Mouse (Mus musculus) gastrocnemius, postnatal 25 days (tissue): ENCODE measurements around the gene Arhgef12. TPM values are rescaled to one million over a fixed set of nuclear protein-coding genes. Genes with fewer than 3 reads are reported as not detected.
A peak's percentile ranks its signal among the peaks of the same experiment; 100 is the strongest.
"Not testable (repeated sequence)": the region's sequence is repeated elsewhere in the genome, so short reads cannot be mapped to it uniquely, and the experiment has no call there.

Experiments used
- DNase-seq: peaks from one replicate; pipeline ENCODE4 v3.0.0; 2022
- total RNA-seq, 2 experiments: library from RNA; stranded (reverse); gene quantifications; 1 replicate in 1 of 2; 2 replicates in 1 of 2; pipeline ENCODE4 v1.2.3; 2021

Gene Arhgef12
- total RNA-seq, 2 experiments from 2014 or later: 49.0 to 51.4 TPM

DNA sequence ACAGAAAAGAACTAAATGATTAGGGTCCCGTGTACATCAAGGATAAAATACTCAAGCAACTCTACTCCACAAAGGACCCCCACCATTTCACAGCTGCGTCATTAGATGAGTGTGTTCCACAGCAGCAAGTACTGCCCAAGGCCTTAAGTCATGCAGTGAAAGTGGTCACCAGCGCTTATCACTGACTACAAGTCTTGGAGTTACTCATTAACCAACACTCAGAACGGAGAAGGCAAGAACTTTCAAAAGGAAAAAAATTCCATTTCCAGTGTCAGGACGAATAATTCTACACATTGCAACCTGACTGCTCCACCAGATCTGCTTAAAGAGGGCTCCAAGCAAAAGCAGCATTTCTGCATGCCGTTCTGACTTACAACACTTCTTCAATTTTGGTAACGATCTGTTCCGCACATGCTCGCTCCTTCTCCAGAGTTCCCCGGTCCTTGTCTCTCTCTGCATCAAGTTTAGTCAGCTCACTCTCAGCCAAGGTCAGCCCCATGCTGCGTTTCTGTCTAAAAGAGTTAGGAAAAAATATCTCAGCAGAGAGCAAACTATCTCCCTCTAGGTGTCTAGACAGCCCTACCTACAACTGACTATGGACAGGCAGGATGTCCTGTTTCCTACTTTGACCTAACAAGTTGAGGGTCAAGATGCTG is 106.3 kb downstream of the Arhgef12 start:
- DNase-seq: no peak

DNA sequence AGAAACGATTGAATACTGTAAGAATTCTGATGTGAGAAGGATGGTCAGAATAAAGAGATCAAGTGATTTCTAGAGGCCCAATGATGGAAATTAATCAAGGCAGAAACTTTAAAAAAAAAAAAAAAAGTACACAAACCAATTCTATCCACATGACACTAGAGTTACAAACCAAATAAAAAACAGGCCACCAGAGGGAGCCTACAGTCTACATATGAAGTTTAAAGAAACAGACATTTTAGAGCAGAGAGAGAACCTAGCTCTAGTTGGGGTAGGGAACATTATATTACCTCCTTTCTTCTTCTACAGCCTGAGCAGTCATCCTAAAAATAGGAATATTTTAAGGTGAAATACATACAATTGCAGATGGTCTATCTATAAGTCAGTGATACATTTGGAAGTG is 107.0 kb downstream of the Arhgef12 start:
- DNase-seq: no peak

- DNase-seq: no peak
Measured at GRCm38 (mm10) chr9:42997526-42997925, 109.5 kb downstream of the Arhgef12 start.

DNA sequence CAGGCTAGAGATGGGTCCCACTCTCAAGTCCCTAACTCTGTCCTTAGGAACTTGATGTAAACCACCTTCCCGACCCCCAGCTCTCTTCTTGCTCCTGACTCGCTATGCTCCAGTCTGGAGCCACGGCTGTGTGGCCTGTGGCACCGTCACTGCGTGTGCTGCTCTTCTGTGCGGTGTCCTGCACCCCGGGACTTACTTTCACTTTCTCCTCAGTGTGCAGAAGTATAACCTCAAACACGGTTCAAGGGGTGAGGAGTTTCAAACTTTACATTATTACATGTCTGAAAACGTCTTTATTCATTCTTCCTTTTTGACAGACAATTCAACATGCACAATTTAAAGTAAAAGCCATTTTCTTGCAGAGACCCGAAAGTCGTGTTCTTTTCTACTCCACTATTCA is 111.7 kb downstream of the Arhgef12 start:
- no peak for DNase-seq

GRCm38 (mm10) chr9:42994708-42995107 is 112.3 kb downstream of the Arhgef12 start:
- DNase-seq: no peak

DNA sequence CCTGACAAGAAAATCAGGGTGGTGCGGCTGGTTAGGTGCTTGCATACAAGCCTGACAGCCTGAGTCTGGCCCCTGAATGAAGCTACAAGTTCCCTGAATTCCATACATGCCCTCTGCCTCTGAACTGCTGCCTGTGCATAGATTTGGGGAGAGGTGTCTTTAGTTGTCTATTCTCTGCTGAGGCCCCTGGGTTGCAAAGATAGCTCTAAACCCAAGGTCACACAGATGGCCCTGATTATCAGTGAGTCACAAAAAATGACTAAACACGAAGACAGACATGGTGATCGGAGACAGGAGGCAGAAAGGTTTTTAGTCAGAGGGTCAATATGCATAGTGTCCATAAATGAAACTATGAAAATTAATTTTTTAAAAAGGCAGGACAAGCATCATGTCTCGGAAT is 113.4 kb downstream of the Arhgef12 start:
- no peak for DNase-seq

GRCm38 (mm10) chr9:42987988-42988387 is 119.1 kb downstream of the Arhgef12 start:
- no peak for DNase-seq

- no peak for DNase-seq
Measured at GRCm38 (mm10) chr9:42968894-42969521, 138.0 kb downstream of the Arhgef12 start.

- DNase-seq: no peak
Measured at GRCm38 (mm10) chr9:42967731-42968130, 139.3 kb downstream of the Arhgef12 start.

DNA sequence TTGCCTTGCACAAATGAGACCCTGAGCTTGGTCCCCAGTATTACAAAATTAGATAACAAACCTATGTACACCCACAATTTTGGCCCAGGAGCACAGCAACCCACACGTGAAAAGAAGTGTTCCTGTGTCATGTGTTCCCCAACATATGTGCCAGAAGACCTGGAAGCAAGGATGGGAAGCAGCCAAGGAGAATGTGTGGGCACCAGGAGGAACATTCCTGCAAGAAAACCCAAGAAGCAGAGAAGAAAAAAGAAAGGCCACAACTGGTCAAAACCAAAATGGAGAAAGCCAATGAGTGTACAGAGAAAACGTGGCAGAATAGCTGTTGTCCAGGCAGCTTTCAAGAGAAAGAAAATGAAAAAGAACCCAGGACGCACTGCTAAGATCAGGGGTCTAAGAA is 142.2 kb downstream of the Arhgef12 start:
- DNase-seq: not testable (repeated sequence)

DNA sequence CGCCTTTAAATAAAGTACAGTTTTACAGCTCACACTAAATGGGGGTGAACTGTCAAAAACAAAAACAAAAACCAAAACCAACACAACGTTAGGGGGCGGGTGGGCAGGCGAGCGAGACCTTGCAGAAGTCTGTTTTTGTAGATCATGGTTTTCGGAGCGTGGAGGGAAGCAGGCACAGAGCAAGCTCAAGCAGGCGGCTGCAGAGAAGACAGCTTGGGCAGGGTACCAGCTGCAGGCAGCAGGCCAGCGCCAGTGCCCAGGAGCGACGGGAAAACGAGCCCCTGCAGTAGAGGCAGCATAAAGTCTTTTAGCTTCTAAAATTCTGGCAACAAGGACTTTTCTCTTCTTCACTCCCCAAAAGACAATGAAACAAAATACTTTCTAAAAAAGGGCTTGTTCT is 142.7 kb downstream of the Arhgef12 start:
- no peak for DNase-seq

GRCm38 (mm10) chr9:42962506-42962905 is 144.5 kb downstream of the Arhgef12 start:
- no peak for DNase-seq

- DNase-seq: no peak
Measured at GRCm38 (mm10) chr9:42958401-42958800, 148.6 kb downstream of the Arhgef12 start.

DNA sequence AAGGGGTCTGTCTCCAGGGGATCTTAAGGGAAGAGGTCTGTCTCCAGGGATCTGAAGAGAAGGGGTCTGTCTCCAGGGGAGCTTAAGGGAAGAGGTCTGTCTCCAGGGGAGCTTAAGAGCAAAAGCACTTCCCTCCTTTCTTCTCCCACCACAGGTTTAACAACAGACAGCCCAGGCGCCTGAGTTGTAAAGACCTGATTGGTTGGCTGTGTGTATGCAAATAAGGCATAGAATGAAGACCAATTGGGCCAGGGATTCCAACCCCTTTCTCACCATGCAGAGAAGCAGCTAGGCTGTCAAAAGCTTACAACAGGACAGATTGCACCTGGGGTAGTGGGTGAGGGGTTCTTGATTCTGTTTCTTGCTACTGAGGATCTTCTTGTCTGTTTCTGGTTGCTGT is 158.7 kb downstream of the Arhgef12 start:
- DNase-seq: no peak

DNA sequence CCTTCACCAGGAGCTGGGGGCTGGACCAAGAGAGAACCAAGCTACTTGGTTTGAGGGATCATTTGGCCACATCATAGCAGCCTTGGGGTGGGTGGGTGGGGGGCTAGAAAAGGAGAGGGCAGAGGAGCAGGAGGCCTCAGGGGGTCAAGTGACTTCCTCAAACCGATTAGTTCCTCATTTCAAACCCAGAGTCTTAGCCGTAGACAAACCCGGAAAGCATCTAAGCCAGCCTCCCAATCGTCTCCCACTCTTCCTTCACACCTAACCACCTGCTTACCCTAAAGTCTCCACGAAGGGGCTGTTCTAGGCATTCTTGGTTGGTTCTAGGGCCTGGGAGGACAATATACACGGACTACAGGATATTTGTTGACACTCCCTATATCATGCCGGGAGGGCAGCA is 161.9 kb downstream of the Arhgef12 start:
- no peak for DNase-seq

DNA sequence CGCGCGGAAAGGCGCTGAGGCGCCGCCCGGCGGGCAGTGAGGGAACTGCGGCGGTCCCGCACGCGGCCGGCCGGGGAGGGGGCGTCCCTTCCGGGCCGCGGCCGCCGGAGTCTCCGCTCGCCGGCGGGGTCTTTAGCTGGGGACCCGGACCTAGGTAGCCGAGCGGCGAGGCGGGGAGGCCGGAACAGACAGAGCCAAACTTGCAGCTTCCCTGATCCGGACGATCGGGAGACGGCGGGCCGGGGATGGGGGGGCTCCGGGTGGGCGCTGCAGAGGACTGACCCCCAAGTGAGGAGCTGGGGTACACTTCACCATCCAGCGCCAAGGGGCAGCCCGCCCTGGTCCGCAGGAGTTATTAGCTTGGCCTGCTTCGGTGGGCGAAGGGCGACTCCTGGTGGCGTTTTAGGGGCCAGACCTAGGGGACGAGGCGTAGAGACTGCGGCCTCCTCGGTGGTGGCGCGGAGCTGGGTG is 162.5 kb downstream of the Arhgef12 start:
- peak; percentile 71 for DNase-seq

DNA sequence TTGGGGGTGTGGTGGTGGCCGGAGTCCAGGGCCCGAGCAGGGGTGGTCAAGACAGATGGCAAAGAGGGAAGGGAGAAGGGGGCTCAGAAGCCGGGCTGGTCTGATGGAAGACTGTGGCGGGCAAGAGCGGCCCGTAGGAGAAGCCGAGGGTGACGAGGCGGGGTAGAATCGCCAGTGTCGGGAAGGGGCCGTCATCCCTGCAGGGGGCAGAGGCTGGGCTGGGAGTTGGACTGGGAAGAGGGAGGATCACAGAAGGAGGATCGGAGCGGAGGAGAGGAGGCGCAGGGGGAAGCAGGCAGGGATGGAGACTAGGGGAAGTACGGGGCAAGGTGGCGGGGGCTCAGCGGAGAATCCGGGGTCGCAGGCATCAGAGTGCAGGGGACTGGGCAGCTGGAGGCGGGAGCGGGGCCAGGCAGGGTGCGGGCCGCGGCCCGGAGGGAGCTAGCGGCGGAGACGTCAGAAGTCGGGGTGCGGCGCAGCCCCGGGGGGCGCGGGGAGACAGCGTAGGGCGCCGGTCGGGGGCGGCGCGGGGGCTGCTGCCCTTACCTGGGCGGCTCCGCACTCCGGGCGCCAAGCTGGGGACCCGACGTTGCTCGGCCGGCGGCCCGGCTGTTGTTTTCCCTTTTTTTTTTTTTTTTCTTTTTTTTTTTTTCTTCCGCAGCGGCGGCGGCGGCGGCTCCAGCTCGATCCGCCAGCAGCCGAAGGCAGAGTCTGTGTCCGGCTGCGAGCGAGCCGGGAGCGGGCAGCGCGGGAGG is 163.1 kb downstream of the Arhgef12 start, which contains the start of gene Grik4:
Gene Grik4, minus strand, starts transcription at position 713 of the 755 bp plus-strand sequence.
- no peak for DNase-seq

GRCm38 (mm10) chr9:42943057-42943529 is 163.9 kb downstream of the Arhgef12 start:
- DNase-seq: peak; percentile 33

- no peak for DNase-seq
Measured at GRCm38 (mm10) chr9:42942148-42942547, 164.9 kb downstream of the Arhgef12 start.

DNA sequence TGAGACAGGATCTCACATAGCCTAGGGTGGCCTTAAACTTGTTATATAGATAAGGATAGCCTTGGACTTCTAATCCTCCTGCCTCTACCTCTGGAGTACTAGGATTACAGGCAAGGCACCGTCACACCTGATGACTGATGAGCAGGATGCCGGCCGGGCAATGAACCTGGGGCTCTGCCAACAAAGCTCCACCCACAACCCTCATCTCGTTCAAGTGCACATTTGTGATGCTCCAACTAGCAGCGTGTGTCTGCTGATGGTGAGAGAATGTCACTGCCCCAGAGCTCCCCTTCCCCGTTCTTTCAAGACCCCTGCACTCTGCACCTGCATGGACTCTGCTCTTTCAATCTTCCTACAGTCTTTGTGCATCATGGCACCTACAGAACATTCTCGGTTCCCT is 174.9 kb downstream of the Arhgef12 start:
- no peak for DNase-seq

GRCm38 (mm10) chr9:42927498-42927897 is 179.5 kb downstream of the Arhgef12 start:
- DNase-seq: no peak

- no peak for DNase-seq
Measured at GRCm38 (mm10) chr9:42926564-42926963, 180.5 kb downstream of the Arhgef12 start.

DNA sequence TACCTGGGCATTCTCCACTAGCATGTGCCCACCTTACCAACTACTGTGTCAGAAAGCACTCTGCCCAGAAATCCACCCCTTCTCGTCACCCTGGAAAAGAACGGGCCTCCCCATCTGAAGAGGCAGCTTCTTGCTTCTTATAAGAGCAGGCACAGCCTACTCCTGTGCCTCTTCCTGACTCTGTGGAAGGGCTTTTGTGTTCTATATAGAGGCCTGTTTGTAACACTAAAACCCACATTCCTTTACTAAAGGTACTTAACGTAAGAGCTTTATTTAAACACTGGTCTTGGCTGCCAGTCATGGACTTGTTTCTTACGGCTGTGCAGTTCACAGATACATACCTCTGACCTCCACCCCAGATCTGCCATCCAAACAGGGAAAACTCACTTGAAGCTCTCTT is 185.2 kb downstream of the Arhgef12 start:
- DNase-seq: no peak
